Mouse (Mus musculus): ENCODE measurements around the gene Scgb2b17. TPM values are rescaled to one million over a fixed set of nuclear protein-coding genes. Genes with fewer than 3 reads are reported as not detected.
"Not testable (repeated sequence)": the region's sequence is repeated elsewhere in the genome, so short reads cannot be mapped to it uniquely, and the experiment has no call there.

The Scgb2b17 gene
- polyA plus RNA-seq (2015; fragmentation: Nextera tagmentation; extraction: Ambion mirVana): not detected in 2 replicates

- H3K9ac ChIP-seq (ENCODE audit: low read length); H3K36me3 ChIP-seq (ENCODE audit: control insufficient read depth, insufficient read depth, low read length); H3K4me3 ChIP-seq (replicated peaks; ENCODE audit: low read length); H3K4me1 ChIP-seq (ENCODE audit: control insufficient read depth, insufficient read depth, low read length); H3K4me2 ChIP-seq (ENCODE audit: low read depth, low read length); H3K27ac ChIP-seq (ENCODE audit: low read length); ATAC-seq (ENCODE audit: insufficient read depth, low FRiP score); H3K9me3 ChIP-seq (replicated peaks; ENCODE audit: control insufficient read depth, low read length); H3K27me3 ChIP-seq (ENCODE audit: control insufficient read depth, insufficient read depth, low read length): not testable (repeated sequence)
Observed at GRCm38 (mm10) chr7:33056461-33056860, at the start of gene Scgb2b17. Gene Scgb2b17, minus strand, starts transcription at chr7:33056561.

GRCm38 (mm10) chr7:33063149-33063548 is 6.8 kb upstream of the Scgb2b17 start, which contains the start of gene Scgb1b17:
Gene Scgb1b17, plus strand, starts transcription at chr7:33063449.
- H3K4me2 ChIP-seq (ENCODE audit: low read depth, low read length); H3K36me3 ChIP-seq (ENCODE audit: control insufficient read depth, insufficient read depth, low read length); H3K9ac ChIP-seq (ENCODE audit: low read length); H3K27me3 ChIP-seq (ENCODE audit: control insufficient read depth, insufficient read depth, low read length); ATAC-seq (ENCODE audit: insufficient read depth, low FRiP score); H3K4me1 ChIP-seq (ENCODE audit: control insufficient read depth, insufficient read depth, low read length); H3K4me3 ChIP-seq (replicated peaks; ENCODE audit: low read length); H3K9me3 ChIP-seq (replicated peaks; ENCODE audit: control insufficient read depth, low read length); H3K27ac ChIP-seq (ENCODE audit: low read length): not testable (repeated sequence)

Other genes with a start within 250 kb of the Scgb2b17 start
- gene Scgb2b15, start 226.9 kb downstream of the Scgb2b17 start, polyA plus RNA-seq (2015; fragmentation: Nextera tagmentation; extraction: Ambion mirVana): not detected in 2 replicates
- not detected in 2 replicates for gene Scgb1b15, start 220.0 kb downstream of the Scgb2b17 start, polyA plus RNA-seq (2015; fragmentation: Nextera tagmentation; extraction: Ambion mirVana)
- gene Scgb1b17, start 6.9 kb upstream of the Scgb2b17 start, polyA plus RNA-seq (2015; fragmentation: Nextera tagmentation; extraction: Ambion mirVana): not detected in 2 replicates
- gene Scgb2b18, start 117.3 kb upstream of the Scgb2b17 start, polyA plus RNA-seq (2015; fragmentation: Nextera tagmentation; extraction: Ambion mirVana): not detected in 2 replicates
- not detected in 2 replicates for gene Scgb1b18, start 129.0 kb upstream of the Scgb2b17 start, polyA plus RNA-seq (2015; fragmentation: Nextera tagmentation; extraction: Ambion mirVana)
- gene Scgb2b19, start 223.8 kb upstream of the Scgb2b17 start, polyA plus RNA-seq (2015; fragmentation: Nextera tagmentation; extraction: Ambion mirVana): not detected in 2 replicates
- not detected in 2 replicates for gene Scgb1b19, start 230.7 kb upstream of the Scgb2b17 start, polyA plus RNA-seq (2015; fragmentation: Nextera tagmentation; extraction: Ambion mirVana)

Measured in stomach, embryonic 16.5 days (tissue).